Mouse (Mus musculus): Measurements from ENCODE around the gene Gm28048.

- TF ChIP-seq POLR2A (IDR thresholded peaks at IDR 0.05; ENCODE audit: borderline replicate concordance, extremely low read depth, low read depth, low read length) (no peak), CTCF (IDR thresholded peaks at IDR 0.05; ENCODE audit: insufficient read depth, low read length) (no peak)
Measured at GRCm38 (mm10) chr11:22913744-22914143, 68.1 kb downstream of the Gm28048 start.

Data from lung, adult 2 months (tissue).